Mouse (Mus musculus) mouse trophoblast stem cell (cell line): ENCODE data around the gene Fanca.
"Not testable (repeated sequence)": the region's sequence is repeated elsewhere in the genome, so short reads cannot be mapped to it uniquely, and the experiment has no call there.

Source experiments
- in situ Hi-C, 2 experiments: fragments of 300-500 bp; cut with MseI, MboI; formaldehyde crosslinking; loops; 2 replicates in 1 of 2; 3 replicates in 1 of 2; pipeline ENCODE4 v1.15.1; 2025

Fanca gene

DNA sequence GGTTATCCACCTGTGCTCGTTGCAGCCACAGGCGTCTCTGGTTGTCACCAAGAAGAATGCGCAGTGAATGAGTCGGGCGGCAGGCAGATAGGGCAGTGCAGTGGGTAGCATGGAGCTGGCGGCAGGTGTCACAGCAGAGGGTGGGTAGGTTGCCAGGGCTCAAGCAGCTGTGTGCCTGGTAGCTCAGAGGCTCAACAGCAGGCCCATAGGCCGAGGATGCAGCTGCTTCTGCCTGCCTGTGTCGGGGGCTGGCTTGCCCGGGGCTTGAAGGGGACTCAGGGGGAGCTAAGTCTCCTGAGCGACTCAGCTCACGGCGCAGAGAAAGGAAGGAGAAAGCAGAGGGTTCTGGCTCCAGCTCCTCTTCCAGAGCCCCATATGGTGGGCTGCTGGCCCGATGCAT lies 85.1 kb downstream of the Fanca start:
- in situ Hi-C loops = no loop called here

DNA sequence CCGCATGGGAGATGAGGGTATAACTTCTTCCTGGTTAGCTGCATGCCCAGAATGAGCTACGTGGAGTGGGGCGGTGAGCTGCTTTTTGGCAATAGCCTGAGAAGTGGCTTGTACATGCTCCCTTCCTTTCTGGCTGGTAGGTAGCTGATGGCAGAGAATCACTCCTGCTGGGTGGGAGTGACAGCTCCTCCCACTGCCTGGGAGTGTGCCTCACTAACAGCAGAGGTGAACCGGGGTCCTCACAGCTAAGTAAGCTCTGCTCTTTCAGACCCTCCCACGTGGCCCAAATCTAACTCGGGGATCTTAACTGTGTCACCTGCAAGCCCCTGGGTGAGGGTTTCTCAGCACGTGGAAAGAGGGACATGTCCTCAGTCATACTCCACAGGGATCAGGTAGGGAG lies 85.8 kb downstream of the Fanca start:
- in situ Hi-C loops = no loop called here

GRCm38 (mm10) chr8:123231742-123232141 lies 86.6 kb downstream of the Fanca start:
- in situ Hi-C loops = no loop called here

GRCm38 (mm10) chr8:123230326-123230725 lies 88.0 kb downstream of the Fanca start:
- in situ Hi-C loops = not testable (repeated sequence)

GRCm38 (mm10) chr8:123228416-123228815 lies 90.0 kb downstream of the Fanca start:
- in situ Hi-C loops = no loop called here

- in situ Hi-C loops = loop anchor here in 1 of 2 experiments (25.0 kb wide), 1 partner anchor 112 kb away; the partner anchor contains the start of genes Cpne7 and Rpl13
These were observed 93.8 kb downstream of the Fanca start, which contains the start of gene Cdk10 for GRCm38 (mm10) chr8:123224278-123225266. Gene Cdk10 (plus strand): TSS chr8:123224842.

- in situ Hi-C loops = loop anchor here in 1 of 2 experiments (25.0 kb wide), 1 partner anchor 109 kb away; the partner anchor contains the start of genes Cpne7 and Rpl13
These were observed 97.5 kb downstream of the Fanca start for GRCm38 (mm10) chr8:123220917-123221316.
